In the genomic region with DNA sequence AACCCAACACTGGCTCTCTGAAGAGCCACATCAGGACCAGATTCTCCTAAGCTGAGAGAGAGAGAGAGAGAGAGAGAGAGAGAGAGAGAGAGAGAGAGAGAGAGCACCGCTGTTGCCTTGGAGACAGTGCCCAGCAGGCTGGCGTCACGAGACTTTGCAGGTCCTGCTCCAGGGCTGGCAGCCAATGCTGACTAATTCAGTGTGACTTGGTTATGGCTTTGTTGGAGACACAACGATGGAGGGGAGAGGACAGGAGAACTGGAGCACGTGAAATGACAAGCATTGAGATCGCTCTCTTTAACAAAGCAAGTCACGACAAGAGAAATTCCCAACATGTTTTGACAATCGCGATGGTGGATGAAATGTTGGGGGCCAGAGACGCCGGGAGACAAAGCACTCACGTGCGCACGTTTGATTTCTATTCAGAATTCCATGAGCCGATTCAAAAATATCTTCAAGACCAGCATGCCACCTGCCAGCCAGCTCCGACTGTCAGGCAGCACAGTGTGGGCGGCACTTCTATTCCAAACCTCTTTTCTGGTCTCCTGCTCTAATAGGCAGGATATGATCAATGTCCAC, we compare ENCODE assay signal across 8 mouse cellular contexts. TPM values are rescaled to one million over a fixed set of nuclear protein-coding genes. Genes with fewer than 3 reads are reported as not detected.
DNase-seq lines count a peak whose midpoint lies in the region; ATAC-seq lines count a peak whose summit lies in the region.

No protein-coding gene starts in this region.

- H3K4me3 ChIP-seq in midbrain, embryonic 13.5 days (replicated peaks): peak overlapping the region; percentile 26

- H3K9ac ChIP-seq in midbrain, embryonic 13.5 days (replicated peaks): peak overlapping the region; percentile 44

- H3K27me3 ChIP-seq in midbrain, embryonic 13.5 days: peaks cover 19% of the 10 kb centered on the region

- no peaks in the 10 kb centered on the region for H3K36me3 ChIP-seq in midbrain, embryonic 13.5 days

- peaks cover 40% of the 10 kb centered on the region for H3K4me1 ChIP-seq in midbrain, embryonic 13.5 days (replicated peaks)

- DNase-seq in urinary bladder, adult 18-20 months (ENCODE audit: low spot score in 2 of 2): peak; percentile 31 to 46
- DNase-seq in urinary bladder, postnatal 10 days (ENCODE audit: low spot score): no peak
- peak; percentile 19 for DNase-seq in fat pad, adult 2 months (ENCODE audit: extremely low read depth, low read depth, low spot score)
- DNase-seq in heart, postnatal 36 days: peak; percentile 57 to 66
- peak; percentile 61 to 63 for DNase-seq in layer of hippocampus, postnatal 25 days (ENCODE audit: extremely low spot score in 1 of 2, low spot score in 1 of 2)
- DNase-seq in urinary bladder, adult 2 months (ENCODE audit: low spot score): peak; percentile 26
- DNase-seq in spleen, postnatal 14 days (ENCODE audit: low spot score in 2 of 2): no peak

- H3K27ac ChIP-seq in midbrain, embryonic 13.5 days: peak overlapping the region; percentile 83

- peak; percentile 95 for ATAC-seq in midbrain, embryonic 13.5 days

- intact Hi-C loops in heart, postnatal 36 days (cut with DNase I): loop anchor here (5.0 kb wide), 3 partner anchors 32 to 257 kb away; no protein-coding TSS in a partner anchor

- WGBS in midbrain, embryonic 13.5 days: 8% methylated on average over 17 of the region's 17 CpGs

- H3K9me3 ChIP-seq in midbrain, embryonic 13.5 days: no peaks in the 10 kb centered on the region

- peak overlapping the region; percentile 52 for H3K4me2 ChIP-seq in midbrain, embryonic 13.5 days (replicated peaks)

RNA-seq across cellular contexts. Expression of a gene that starts 17.4 kb away (rescaled TPM):
- total RNA-seq in heart, postnatal 36 days (2021): 1 to 10 TPM; 2.7 to 4.8 TPM
- 1 to 10 TPM; 7.1 to 9.0 TPM for total RNA-seq in layer of hippocampus, postnatal 25 days (2021)
- 38.1 and 40.5 TPM in 2 replicates for polyA plus RNA-seq in midbrain, embryonic 13.5 days (2015; fragmentation: Nextera tagmentation; extraction: Ambion mirVana)
- 11.8 and 15.9 TPM in 2 replicates for polyA plus RNA-seq in urinary bladder, adult 2 months (2012; rRNA removed)

RNA-seq across cellular contexts. Expression of a gene that starts 28.2 kb away (rescaled TPM):
- 10 to 100 TPM; 14.2 to 14.7 TPM for total RNA-seq in heart, postnatal 36 days (2021)
- under 1 TPM in 1 of 2 experiments, not detected in 1; 0.38 TPM for total RNA-seq in layer of hippocampus, postnatal 25 days (2021)
- not detected in 2 replicates for polyA plus RNA-seq in midbrain, embryonic 13.5 days (2015; fragmentation: Nextera tagmentation; extraction: Ambion mirVana)
- polyA plus RNA-seq in urinary bladder, adult 2 months (2012; rRNA removed): 8.6 and 15.6 TPM in 2 replicates

Comparison
In these comparisons a context has a peak if more than half of its experiments do, and no peak if none do; other contexts are left out.
1. DNase-seq: peak in urinary bladder, adult 18-20 months (2 of 2), fat pad, adult 2 months (single experiment), heart, postnatal 36 days (2 of 2), layer of hippocampus, postnatal 25 days (2 of 2) and urinary bladder, adult 2 months (single experiment); none in urinary bladder, postnatal 10 days (single experiment) and spleen, postnatal 14 days (0 of 2).
2. RNA of a gene that starts 28.2 kb away (total RNA-seq): 14.2 to 14.7 TPM in heart, postnatal 36 days; 0.38 TPM in layer of hippocampus, postnatal 25 days; every median in the first group is over 10 times any median in the second.